In the genomic region with DNA sequence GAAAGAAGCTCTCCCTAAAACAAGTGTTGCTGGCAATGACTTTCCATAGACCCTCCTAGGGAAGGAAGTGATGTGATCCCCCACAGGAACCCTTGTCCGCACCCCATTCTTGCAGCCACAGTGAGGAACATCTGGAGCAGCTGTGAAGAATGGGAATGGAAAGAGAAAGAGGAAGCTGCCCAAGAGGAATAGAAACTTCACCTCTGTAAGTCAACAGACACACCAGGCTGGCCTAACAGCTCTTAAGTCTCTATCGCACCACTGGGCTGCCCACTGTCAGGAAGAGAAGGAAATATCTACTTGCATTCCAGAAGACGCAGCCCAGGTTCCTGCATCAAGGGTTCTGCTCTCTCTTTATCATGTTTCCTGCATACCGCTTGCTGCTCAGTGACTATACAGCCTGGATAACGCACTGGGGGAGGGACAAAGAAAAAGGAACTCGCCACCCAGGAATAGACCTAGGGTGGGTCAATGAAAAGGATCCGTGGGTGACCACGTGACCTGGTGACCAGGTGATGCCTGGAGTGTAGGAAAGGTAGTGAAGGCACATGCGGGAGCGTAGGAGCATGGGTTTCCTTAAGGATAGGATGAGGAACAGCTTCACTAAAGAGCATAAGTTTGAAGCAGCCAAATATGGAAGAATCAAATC, we compare ENCODE assay signal across 14 mouse cellular contexts. TPM values are rescaled to one million over a fixed set of nuclear protein-coding genes. Genes with fewer than 3 reads are reported as not detected.
DNase-seq lines count a peak whose midpoint lies in the region; ATAC-seq and TF ChIP-seq lines count a peak whose summit lies in the region.
"Had no signal": no experiment of that assay in that cellular context is flagged by ENCODE, and none has a peak within 500 bp of the region (broad histone marks: within the 10 kb centered on the region; RNA-seq: fewer than 3 reads in every experiment).

No protein-coding gene starts in this region.

- H3K36me3 ChIP-seq in heart, embryonic 10.5 days, result no peaks in the 10 kb centered on the region
- H3K36me3 ChIP-seq in liver, embryonic 15.5 days (replicated peaks), result no peaks in the 10 kb centered on the region
- no peaks in the 10 kb centered on the region for H3K36me3 ChIP-seq in small intestine, adult 2 months (ENCODE audit: control insufficient read depth, insufficient read depth, low read length)
- H3K36me3 ChIP-seq: intestine, embryonic 15.5 days; midbrain, embryonic 12.5 days had no signal

- TF ChIP-seq CTCF in small intestine, adult 2 months (IDR thresholded peaks at IDR 0.05; ENCODE audit: extremely low read depth, insufficient read length, insufficient replicate concordance, low read depth, low read length), result no peak

- DNase-seq in heart, embryonic 10.5 days (ENCODE audit: low spot score), result no peak
- DNase-seq in heart, postnatal 10 days, result no peak
- peak; percentile 67 to 73 for DNase-seq in spleen, postnatal 36 days (ENCODE audit: low spot score in 2 of 2)
- DNase-seq in spleen, adult 12 weeks (ENCODE audit: low spot score), result no peak
- DNase-seq in T-cell, adult 2 months (ENCODE audit: low spot score), result no peak
- DNase-seq in kidney, adult 11 months, result no peak
- DNase-seq: cerebellum, adult 8-10 months; kidney, postnatal 36 days; lung, embryonic 14.5 days; thymus, postnatal 25 days had no signal

- ATAC-seq in liver, embryonic 15.5 days (ENCODE audit: insufficient read depth), result no peak
- ATAC-seq: intestine, embryonic 15.5 days had no signal

- H3K9me3 ChIP-seq in heart, embryonic 10.5 days, result no peaks in the 10 kb centered on the region
- no peaks in the 10 kb centered on the region for H3K9me3 ChIP-seq in liver, embryonic 15.5 days (replicated peaks)
- H3K9me3 ChIP-seq: intestine, embryonic 15.5 days; midbrain, embryonic 12.5 days had no signal

- H3K4me2 ChIP-seq in liver, embryonic 15.5 days, result peak overlapping the region; percentile 1; the same call in 1 of the 2 replicates
- H3K4me2 ChIP-seq: intestine, embryonic 15.5 days; lung, embryonic 14.5 days; midbrain, embryonic 12.5 days had no signal

- intact Hi-C loops in heart, postnatal 10 days (cut with DNase I), result no loop called here

- H3K4me3 ChIP-seq in heart, embryonic 10.5 days, result 0 out of 2 replicates have a peak overlapping the region, but pooled peaks have one; percentile 10
- no peak overlapping the region for H3K4me3 ChIP-seq in liver, embryonic 15.5 days (replicated peaks)
- H3K4me3 ChIP-seq in small intestine, adult 2 months (ENCODE audit: low read depth, low read length), result no peak overlapping the region
- H3K4me3 ChIP-seq: intestine, embryonic 15.5 days; midbrain, embryonic 12.5 days had no signal

- 49% methylated on average over 10 of the region's 10 CpGs for WGBS in heart, embryonic 10.5 days
- WGBS in liver, embryonic 15.5 days (ENCODE audit: insufficient replicate concordance), result 31% methylated on average over 10 of the region's 10 CpGs
- WGBS in small intestine, adult 2 months, result 56% methylated on average over 10 of the region's 10 CpGs

- no peak for TF ChIP-seq POLR2A in small intestine, adult 2 months (IDR thresholded peaks at IDR 0.05; ENCODE audit: low read depth, low read length)

- H3K27me3 ChIP-seq in heart, embryonic 10.5 days (ENCODE audit: insufficient read depth, poor library complexity, severe bottlenecking), result no peaks in the 10 kb centered on the region
- H3K27me3 ChIP-seq in liver, embryonic 15.5 days, result peaks cover 7% of the 10 kb centered on the region; the same call in 1 of the 2 replicates
- H3K27me3 ChIP-seq in small intestine, adult 2 months (ENCODE audit: control insufficient read depth, insufficient read depth, low read length), result no peaks in the 10 kb centered on the region
- H3K27me3 ChIP-seq: intestine, embryonic 15.5 days had no signal

- no peak overlapping the region for H3K27ac ChIP-seq in heart, embryonic 10.5 days
- H3K27ac ChIP-seq in liver, embryonic 15.5 days (replicated peaks), result no peak overlapping the region
- peak overlapping the region; percentile 36; the same call in 1 of the 2 replicates for H3K27ac ChIP-seq in small intestine, adult 2 months (ENCODE audit: insufficient read depth, low read depth, low read length)
- H3K27ac ChIP-seq: intestine, embryonic 15.5 days; midbrain, embryonic 12.5 days had no signal

- H3K9ac ChIP-seq in liver, embryonic 15.5 days, result no peak overlapping the region
- H3K9ac ChIP-seq: intestine, embryonic 15.5 days; lung, embryonic 14.5 days; midbrain, embryonic 12.5 days had no signal

- H3K4me1 ChIP-seq in heart, embryonic 10.5 days, result peaks cover 21% of the 10 kb centered on the region
- peaks cover 8% of the 10 kb centered on the region; the same call in 1 of the 2 replicates for H3K4me1 ChIP-seq in liver, embryonic 15.5 days (replicated peaks)
- H3K4me1 ChIP-seq in small intestine, adult 2 months (ENCODE audit: control insufficient read depth, insufficient read depth, insufficient read length, low read length), result peaks cover 2% of the 10 kb centered on the region; the same call in 1 of the 2 replicates
- H3K4me1 ChIP-seq: midbrain, embryonic 12.5 days had no signal

RNA-seq across cellular contexts. Expression of a gene that starts 6.3 kb away (rescaled TPM):
- polyA plus RNA-seq in heart, embryonic 10.5 days (2016; fragmentation: Nextera tagmentation; extraction: Ambion mirVana), result 59.2 and 60.3 TPM in 2 replicates
- 100 to 1,000 TPM; 204 to 224 TPM for total RNA-seq in heart, postnatal 10 days (2021)
- 13.0 and 15.7 TPM in 2 replicates for polyA plus RNA-seq in liver, embryonic 15.5 days (2015; fragmentation: Nextera tagmentation; extraction: Ambion mirVana)
- polyA plus RNA-seq in small intestine, adult 2 months (2012; rRNA removed), result 33.1 and 61.0 TPM in 2 replicates

RNA-seq across cellular contexts. Expression of a gene that starts 34.2 kb away (rescaled TPM):
- polyA plus RNA-seq in heart, embryonic 10.5 days (2016; fragmentation: Nextera tagmentation; extraction: Ambion mirVana), result 3.1 and 3.9 TPM in 2 replicates
- under 1 TPM; 0.32 to 0.91 TPM for total RNA-seq in heart, postnatal 10 days (2021)
- 16.6 and 18.3 TPM in 2 replicates for polyA plus RNA-seq in liver, embryonic 15.5 days (2015; fragmentation: Nextera tagmentation; extraction: Ambion mirVana)
- polyA plus RNA-seq in small intestine, adult 2 months (2012; rRNA removed), result 0.51 and 0.65 TPM in 2 replicates

RNA-seq across cellular contexts. Expression of a gene that starts 49.1 kb away (rescaled TPM):
- polyA plus RNA-seq in heart, embryonic 10.5 days (2016; fragmentation: Nextera tagmentation; extraction: Ambion mirVana), result 54.8 and 62.9 TPM in 2 replicates
- 10 to 100 TPM; 36.3 to 36.7 TPM for total RNA-seq in heart, postnatal 10 days (2021)
- polyA plus RNA-seq in liver, embryonic 15.5 days (2015; fragmentation: Nextera tagmentation; extraction: Ambion mirVana), result 26.0 and 28.1 TPM in 2 replicates
- 10.3 and 14.4 TPM in 2 replicates for polyA plus RNA-seq in small intestine, adult 2 months (2012; rRNA removed)

Comparison
In these comparisons a context has a peak if more than half of its experiments do, and no peak if none do; other contexts are left out.
1. DNase-seq: peak in spleen, postnatal 36 days (2 of 2); none in heart, embryonic 10.5 days (single experiment), heart, postnatal 10 days (0 of 2), spleen, adult 12 weeks (single experiment), T-cell, adult 2 months (single experiment) and kidney, adult 11 months (single experiment).